Mouse (Mus musculus) kidney, adult 2 months (tissue): ENCODE results near the gene Ncor2.

Experiments
- CTCF ChIP-seq: fragments of 200-500 bp; conservative IDR thresholded peaks from 2 replicates; pipeline ENCODE4 v1.5.1; 2011; ENCODE audit warnings: low read depth, mild to moderate bottlenecking, control low read depth, low read length, moderate library complexity, mixed read lengths; ENCODE audit not compliant: insufficient read depth, insufficient read length
- POLR2A ChIP-seq: fragments of 200-500 bp; IDR thresholded peaks from one replicate; pipeline ENCODE4 v1.6.1; 2011; ENCODE audit warnings: low read depth, low read length, control low read depth

DNA sequence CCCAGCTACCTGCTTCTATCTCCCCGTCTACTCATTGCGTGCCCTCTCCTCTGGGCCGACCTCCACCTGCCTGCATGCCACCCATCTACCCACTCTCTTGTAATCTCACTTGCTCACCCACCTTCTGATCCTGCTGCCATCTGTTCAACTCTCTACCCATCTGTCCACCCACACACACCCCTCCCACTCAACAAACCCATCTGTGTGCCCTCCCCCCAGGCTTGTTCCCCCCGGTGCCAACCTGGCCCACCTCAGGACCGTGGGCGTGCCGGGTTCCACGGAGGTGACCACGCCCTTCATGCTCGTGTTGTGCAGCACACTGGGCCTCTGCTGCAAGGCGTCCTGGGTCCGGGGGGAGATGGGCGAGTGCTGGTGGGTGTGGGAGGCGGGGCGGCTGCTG lies 150.6 kb downstream of the Ncor2 start:
- no peak for TF ChIP-seq POLR2A
- TF ChIP-seq CTCF: no peak
